Mouse (Mus musculus): ENCODE data around the gene Aco2.

- TF ChIP-seq GATA1 (IDR thresholded peaks at IDR 0.05; ENCODE audit: borderline replicate concordance, low read length) (no peak), FLI1 (IDR thresholded peaks at IDR 0.05; ENCODE audit: low read length) (no peak)
These were observed 68.1 kb downstream of the Aco2 start for GRCm38 (mm10) chr15:81940219-81940618.

Measured in megakaryocyte, embryonic 14.5 days (primary cell).